Mouse (Mus musculus): ENCODE data around the gene Synpo2l.

The Synpo2l gene

DNA sequence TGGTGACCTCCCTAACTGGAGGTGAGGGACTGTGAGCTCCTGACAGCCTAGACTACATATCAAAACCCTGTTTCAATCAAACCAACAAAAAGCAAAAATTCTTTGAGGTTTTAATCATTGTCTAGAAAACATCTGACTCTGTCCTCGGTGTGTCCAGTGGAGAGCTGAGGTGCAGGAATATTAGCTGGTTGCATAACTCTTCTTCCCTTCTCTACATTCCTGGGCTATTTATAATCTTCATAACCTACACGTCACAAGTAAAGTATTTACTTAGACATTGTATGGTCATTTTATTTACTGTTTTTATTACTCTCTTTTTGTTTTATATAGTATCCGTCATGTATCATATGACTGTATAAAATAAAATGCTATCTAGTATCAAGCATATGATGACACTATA lies 58.6 kb downstream of the Synpo2l start:
- POLR2A ChIA-PET, result interaction anchor here in 3 of 4 experiments (0.7 to 2.8 kb wide), 5 partner anchors 31 to 130 kb away, joined by 3 to 9 read pairs (median 4); partner anchors contain the start of genes Anxa7 (in 1 of the 3), Sec24c (in 1 of the 3) and Usp54 (in 1 of the 3)
- CTCF ChIA-PET, result interaction anchor here in 1 of 4 experiments (0.8 kb wide), 1 partner anchor 18 kb away, joined by 3 read pairs; no protein-coding TSS in a partner anchor
